In the genomic region with DNA sequence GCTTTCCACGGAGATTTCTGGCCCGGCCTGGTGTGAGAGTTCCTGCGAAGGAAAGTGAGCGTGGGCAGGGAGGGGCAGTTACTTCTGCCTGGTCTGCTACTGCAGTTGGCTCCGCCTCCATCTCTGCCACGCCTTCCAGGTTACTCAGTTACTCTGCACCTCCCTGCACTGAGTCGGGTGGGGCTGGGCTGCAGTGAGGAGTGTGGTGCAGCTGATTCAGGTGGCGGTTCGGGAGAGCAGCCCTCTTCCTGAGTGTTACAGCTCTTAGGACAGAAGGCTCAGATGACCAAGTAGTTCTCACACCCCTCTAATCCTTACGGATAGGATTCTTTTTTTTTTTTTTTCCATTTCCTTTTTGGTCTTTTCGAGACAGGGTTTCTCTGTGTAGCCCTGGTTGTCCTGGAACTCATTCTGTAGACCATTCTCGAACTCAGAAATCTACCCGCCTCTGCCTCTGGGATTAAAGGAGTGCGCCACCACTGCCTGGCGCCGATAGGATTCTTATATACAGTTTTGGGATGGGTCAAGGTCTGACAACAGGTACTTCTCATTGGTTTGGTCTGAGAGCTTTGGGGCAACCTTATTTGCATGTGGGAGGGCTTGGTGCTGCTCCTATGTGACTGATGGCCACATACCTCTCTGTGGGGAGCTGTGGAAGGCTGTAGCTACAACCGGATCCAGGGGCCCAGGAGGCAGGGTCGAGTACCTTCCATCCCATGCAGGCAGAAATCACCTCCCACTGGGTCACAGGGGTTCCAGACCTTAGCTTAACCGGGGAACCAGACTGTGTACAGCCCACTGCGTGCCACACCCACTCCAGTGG, we compare ENCODE assay signal across 1 mouse cellular context.
TF ChIP-seq lines count a peak whose summit lies in the region.

No protein-coding gene starts in this region.

TF ChIP-seq in MEL, 35 proteins besides CTCF, POLR2A, EP300 and RAD21 (continued from another document):
- TF ChIP-seq BHLHE40 (IDR thresholded peaks at IDR 0.05; ENCODE audit: borderline replicate concordance, low read depth, low read length) (no peak), GATA1 (IDR thresholded peaks at IDR 0.05; ENCODE audit: low read depth, low read length) (no peak), KAT2A (conservative IDR thresholded peaks at IDR 0.05; ENCODE audit: low read depth, low read length) (no peak; the same call in 1 of the 2 replicates), CHD1 (IDR thresholded peaks at IDR 0.05; ENCODE audit: low read depth, low read length) (no peak), USF2 (IDR thresholded peaks at IDR 0.05; ENCODE audit: borderline replicate concordance in 1 of 2, insufficient read depth in 1 of 2, low read depth in 1 of 2, low read length in 2 of 2) (no peak), ZMIZ1 (IDR thresholded peaks at IDR 0.05; ENCODE audit: low read depth, low read length) (peak; percentile 90), NRF1 (IDR thresholded peaks at IDR 0.05; ENCODE audit: insufficient read depth, low read depth, low read length, poor library complexity, severe bottlenecking) (no peak; the same call in 1 of the 2 replicates), TAL1 (IDR thresholded peaks at IDR 0.05; ENCODE audit: low read length) (no peak), MYB (IDR thresholded peaks at IDR 0.05; ENCODE audit: low read depth, low read length) (no peak), HCFC1 (IDR thresholded peaks at IDR 0.05; ENCODE audit: low read depth, low read length) (no peak; the same call in 1 of the 2 replicates), ZNF384 (IDR thresholded peaks at IDR 0.05; ENCODE audit: low read depth, low read length) (peak; percentile 77), ETS1 (IDR thresholded peaks at IDR 0.05; ENCODE audit: low read depth, low read length) (peak; percentile 17; the same call in 1 of the 2 replicates), E2F4 (IDR thresholded peaks at IDR 0.05; ENCODE audit: borderline replicate concordance, low read depth, low read length) (no peak), POLR2AphosphoS2 (IDR thresholded peaks at IDR 0.05; ENCODE audit: low read length) (peak; percentile 66), JUND (IDR thresholded peaks at IDR 0.05; ENCODE audit: low read depth, low read length) (no peak), CHD2 (IDR thresholded peaks at IDR 0.05; ENCODE audit: low read length) (no peak), TBP (IDR thresholded peaks at IDR 0.05; ENCODE audit: low read depth, low read length) (peak; percentile 85; the same call in 1 of the 2 replicates), GABPA (IDR thresholded peaks at IDR 0.05; ENCODE audit: low read depth, low read length) (no peak), SMC3 (IDR thresholded peaks at IDR 0.05; ENCODE audit: low read depth, low read length) (no peak), ELF1 (IDR thresholded peaks at IDR 0.05; ENCODE audit: low read depth, low read length) (no peak), RCOR1 (IDR thresholded peaks at IDR 0.05; ENCODE audit: low read depth, low read length) (no peak), MAX (IDR thresholded peaks at IDR 0.05; ENCODE audit: low read length) (no peak; the same call in 1 of the 2 replicates)
